9 mouse cellular contexts compared by ENCODE assay signal in genomic region chr1:159702038-159702437, GRCm38 (mm10).
DNase-seq lines count a peak whose midpoint lies in the region; ATAC-seq lines count a peak whose summit lies in the region.
"Had no signal": no experiment of that assay in that cellular context is flagged by ENCODE, and none has a peak within 500 bp of the region (broad histone marks: within the 10 kb centered on the region; RNA-seq: fewer than 3 reads in every experiment).

No protein-coding gene starts in this region.

- no peak overlapping the region for H3K4me2 ChIP-seq in hindbrain, embryonic 11.5 days (replicated peaks; ENCODE audit: low read depth, low read length)
- no peak overlapping the region for H3K4me2 ChIP-seq in hindbrain, embryonic 13.5 days

- H3K36me3 ChIP-seq in hindbrain, embryonic 11.5 days (ENCODE audit: control insufficient read depth, insufficient read depth, low read length) = no peaks in the 10 kb centered on the region
- no peaks in the 10 kb centered on the region for H3K36me3 ChIP-seq in hindbrain, embryonic 13.5 days
- no peaks in the 10 kb centered on the region for H3K36me3 ChIP-seq in limb, embryonic 10.5 days

- peak; percentile 63 for DNase-seq in hindbrain, embryonic 11.5 days (ENCODE audit: low spot score)
- DNase-seq in 416B (ENCODE audit: low read depth) = peak; percentile 47
- DNase-seq in R1 (ENCODE audit: low read depth, low spot score) = peak; percentile 60
- DNase-seq in limb, embryonic 10.5 days (ENCODE audit: low spot score) = peak; percentile 47
- no peak for DNase-seq in yolk sac, embryonic 10.5 days (ENCODE audit: low spot score)
- no peak for DNase-seq in layer of hippocampus, postnatal 36 days
- no peak for DNase-seq in right cerebral cortex, postnatal 4 days
- DNase-seq: kidney, adult 2 months had no signal

- H3K4me3 ChIP-seq in hindbrain, embryonic 11.5 days (ENCODE audit: low read depth, low read length) = no peak overlapping the region
- H3K4me3 ChIP-seq in hindbrain, embryonic 13.5 days = no peak overlapping the region
- no peak overlapping the region for H3K4me3 ChIP-seq in limb, embryonic 10.5 days

- H3K9ac ChIP-seq in hindbrain, embryonic 11.5 days (ENCODE audit: low read depth, low read length) = no peak overlapping the region
- no peak overlapping the region for H3K9ac ChIP-seq in hindbrain, embryonic 13.5 days

- no peak for ATAC-seq in hindbrain, embryonic 11.5 days (ENCODE audit: low FRiP score)
- ATAC-seq in hindbrain, embryonic 13.5 days (ENCODE audit: low FRiP score) = no peak

- WGBS in hindbrain, embryonic 11.5 days = 80% methylated on average over 9 of the region's 9 CpGs
- WGBS in hindbrain, embryonic 13.5 days = 85% methylated on average over 8 of the region's 9 CpGs
- 89% methylated on average over 8 of the region's 9 CpGs for WGBS in limb, embryonic 10.5 days

- no peak overlapping the region for H3K27ac ChIP-seq in hindbrain, embryonic 11.5 days (ENCODE audit: low read depth, low read length)
- H3K27ac ChIP-seq in hindbrain, embryonic 13.5 days = no peak overlapping the region
- H3K27ac ChIP-seq in limb, embryonic 10.5 days = no peak overlapping the region

- no peaks in the 10 kb centered on the region for H3K4me1 ChIP-seq in hindbrain, embryonic 11.5 days (replicated peaks; ENCODE audit: control insufficient read depth, insufficient read depth, low read length)
- H3K4me1 ChIP-seq in hindbrain, embryonic 13.5 days (replicated peaks) = 0 out of 2 replicates have a peak, but pooled peaks cover 2% of the 10 kb centered on the region
- H3K4me1 ChIP-seq in limb, embryonic 10.5 days = no peaks in the 10 kb centered on the region

- H3K9me3 ChIP-seq in hindbrain, embryonic 11.5 days (ENCODE audit: control insufficient read depth, low read length) = no peaks in the 10 kb centered on the region
- H3K9me3 ChIP-seq in hindbrain, embryonic 13.5 days = no peaks in the 10 kb centered on the region
- H3K9me3 ChIP-seq in limb, embryonic 10.5 days (replicated peaks) = no peaks in the 10 kb centered on the region

- H3K27me3 ChIP-seq in hindbrain, embryonic 11.5 days (ENCODE audit: control insufficient read depth, insufficient read depth, low read length) = no peaks in the 10 kb centered on the region
- no peaks in the 10 kb centered on the region for H3K27me3 ChIP-seq in hindbrain, embryonic 13.5 days
- H3K27me3 ChIP-seq in limb, embryonic 10.5 days (ENCODE audit: low read depth, poor library complexity, severe bottlenecking) = no peaks in the 10 kb centered on the region

Comparison
In these comparisons a context has a peak if more than half of its experiments do, and no peak if none do; other contexts are left out.
1. DNase-seq: peak in hindbrain, embryonic 11.5 days (single experiment), 416B (single experiment), R1 (single experiment) and limb, embryonic 10.5 days (single experiment); none in yolk sac, embryonic 10.5 days (single experiment), layer of hippocampus, postnatal 36 days (0 of 2) and right cerebral cortex, postnatal 4 days (single experiment).